12 mouse cellular contexts compared by ENCODE assay signal in the genomic region with DNA sequence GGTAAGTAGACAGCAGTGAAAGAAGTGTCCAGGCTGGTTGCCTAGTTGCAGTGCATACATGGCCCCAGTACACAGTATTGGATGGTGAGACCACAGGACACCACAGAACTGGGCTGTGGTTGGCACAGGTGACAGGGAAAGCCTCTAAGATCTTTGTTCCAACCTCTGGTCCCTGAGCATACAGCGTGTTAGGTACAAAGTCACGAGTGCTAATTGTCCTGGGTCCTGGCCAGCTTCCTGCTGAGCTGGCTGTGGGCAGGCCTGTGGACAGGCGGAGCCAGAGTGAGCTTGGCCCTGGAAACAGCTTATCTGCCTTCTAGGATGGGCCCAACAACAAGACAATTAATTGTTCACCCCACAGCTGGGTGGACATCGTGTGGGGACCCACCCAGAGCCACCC. TPM values are rescaled to one million over a fixed set of nuclear protein-coding genes. Genes with fewer than 3 reads are reported as not detected.
A peak's percentile ranks its signal among the peaks of the same experiment; 100 is the strongest.
DNase-seq lines count a peak whose midpoint lies in the region; ATAC-seq and TF ChIP-seq lines count a peak whose summit lies in the region.
"Had no signal": no experiment of that assay in that cellular context is flagged by ENCODE, and none has a peak within 500 bp of the region (broad histone marks: within the 10 kb centered on the region; RNA-seq: fewer than 3 reads in every experiment).

No protein-coding gene starts in this region.

- TF ChIP-seq POLR2A in thymus, adult 2 months (IDR thresholded peaks at IDR 0.05; ENCODE audit: control insufficient read depth, extremely low read depth, insufficient read depth, low read length, poor library complexity), result no peak

- no peaks in the 10 kb centered on the region for H3K36me3 ChIP-seq in kidney, embryonic 14.5 days (ENCODE audit: control insufficient read depth, insufficient read depth, low read length)
- no peaks in the 10 kb centered on the region for H3K36me3 ChIP-seq in thymus, adult 2 months (ENCODE audit: control insufficient read depth, insufficient read depth, low read length)

- no peak for TF ChIP-seq CTCF in thymus, adult 2 months (IDR thresholded peaks at IDR 0.05; ENCODE audit: borderline replicate concordance, control insufficient read depth, extremely low read depth, insufficient read depth, low read length, poor library complexity)

- 77% methylated on average over 4 of the region's 4 CpGs for WGBS in kidney, embryonic 14.5 days
- 60% methylated on average over 4 of the region's 4 CpGs for WGBS in thymus, adult 2 months

- no peaks in the 10 kb centered on the region for H3K9me3 ChIP-seq in kidney, embryonic 14.5 days (ENCODE audit: control insufficient read depth, low read length)
- H3K9me3 ChIP-seq: limb, embryonic 12.5 days had no signal

- H3K4me2 ChIP-seq in kidney, embryonic 14.5 days (replicated peaks; ENCODE audit: low read depth, low read length), result no peak overlapping the region
- H3K4me2 ChIP-seq: limb, embryonic 12.5 days had no signal

- no peak for ATAC-seq in kidney, embryonic 14.5 days (ENCODE audit: low FRiP score, low TSS enrichment)

- no peak overlapping the region for H3K27ac ChIP-seq in kidney, embryonic 14.5 days (ENCODE audit: low read depth, low read length)
- no peak overlapping the region for H3K27ac ChIP-seq in thymus, adult 2 months (ENCODE audit: control insufficient read depth, insufficient read depth, low read length)
- H3K27ac ChIP-seq: limb, embryonic 12.5 days had no signal

- peak; percentile 89 for DNase-seq in kidney, adult 18-20 months
- peak; percentile 52 for DNase-seq in brain, adult 2 months (ENCODE audit: low read depth, low spot score)
- peak; percentile 23 to 27 for DNase-seq in heart, adult 9 months (ENCODE audit: low spot score in 2 of 2)
- peak; percentile 91 for DNase-seq in kidney, postnatal 36 days
- DNase-seq in gastrocnemius, postnatal 25 days, result no peak
- no peak for DNase-seq in thymus, adult 2 months
- DNase-seq in embryo, embryonic 10 days (ENCODE audit: low spot score), result no peak
- DNase-seq: gastrocnemius, postnatal 14 days had no signal

- no peak overlapping the region for H3K4me3 ChIP-seq in kidney, embryonic 14.5 days (ENCODE audit: low read length)
- H3K4me3 ChIP-seq in thymus, adult 2 months (ENCODE audit: control insufficient read depth, insufficient read depth, low read length), result no peak overlapping the region
- H3K4me3 ChIP-seq: limb, embryonic 12.5 days had no signal

- 0 out of 2 replicates have a peak, but pooled peaks cover 3% of the 10 kb centered on the region for H3K4me1 ChIP-seq in kidney, embryonic 14.5 days (ENCODE audit: control insufficient read depth, insufficient read depth, low read length)
- no peaks in the 10 kb centered on the region for H3K4me1 ChIP-seq in thymus, adult 2 months (replicated peaks; ENCODE audit: control insufficient read depth, insufficient read depth, low read length)

- H3K27me3 ChIP-seq in kidney, embryonic 14.5 days (ENCODE audit: control insufficient read depth, insufficient read depth, low read length), result no peaks in the 10 kb centered on the region
- no peaks in the 10 kb centered on the region for H3K27me3 ChIP-seq in thymus, adult 2 months (ENCODE audit: control insufficient read depth, insufficient read depth, low read length)
- H3K27me3 ChIP-seq: limb, embryonic 12.5 days had no signal

- no peak overlapping the region for H3K9ac ChIP-seq in kidney, embryonic 14.5 days (ENCODE audit: low read depth, low read length)
- H3K9ac ChIP-seq: limb, embryonic 12.5 days had no signal

RNA-seq across cellular contexts. Expression of a gene that starts 16.0 kb away (rescaled TPM):
- 1.8 and 1.9 TPM in 2 replicates for polyA plus RNA-seq in kidney, embryonic 14.5 days (2014; fragmentation: Nextera tagmentation; extraction: Ambion mirVana)
- under 1 TPM; 0.10 to 0.29 TPM for total RNA-seq in gastrocnemius, postnatal 25 days (2021)
- polyA plus RNA-seq in thymus, adult 2 months (2012; rRNA removed), result 8.9 and 9.5 TPM in 2 replicates
- total RNA-seq: monocyte, adult 5-6 weeks had no signal

RNA-seq across cellular contexts. Expression of a gene that starts 20.7 kb away (rescaled TPM):
- polyA plus RNA-seq in kidney, embryonic 14.5 days (2014; fragmentation: Nextera tagmentation; extraction: Ambion mirVana), result 0.11 and 0.16 TPM in 2 replicates
- not detected for total RNA-seq in gastrocnemius, postnatal 25 days (2021)
- 0.27 and 0.36 TPM in 2 replicates for polyA plus RNA-seq in thymus, adult 2 months (2012; rRNA removed)
- total RNA-seq: gastrocnemius, postnatal 14 days; MEL; monocyte, adult 5-6 weeks had no signal

RNA-seq across cellular contexts. Expression of a gene that starts 46.9 kb away (rescaled TPM):
- polyA plus RNA-seq in kidney, embryonic 14.5 days (2014; fragmentation: Nextera tagmentation; extraction: Ambion mirVana), result 7.5 and 8.6 TPM in 2 replicates
- total RNA-seq in gastrocnemius, postnatal 25 days (2021), result 1 to 10 TPM; 4.0 to 5.9 TPM
- polyA plus RNA-seq in thymus, adult 2 months (2012; rRNA removed), result 119 and 124 TPM in 2 replicates

Comparison
In these comparisons a context has a peak if more than half of its experiments do, and no peak if none do; other contexts are left out.
1. DNase-seq: peak in kidney, adult 18-20 months (single experiment), brain, adult 2 months (single experiment), heart, adult 9 months (2 of 2) and kidney, postnatal 36 days (2 of 2); none in gastrocnemius, postnatal 25 days (single experiment), thymus, adult 2 months (single experiment) and embryo, embryonic 10 days (single experiment).
2. RNA of a gene that starts 46.9 kb away (polyA plus RNA-seq): 119 to 124 TPM in thymus, adult 2 months; 7.5 to 8.6 TPM in kidney, embryonic 14.5 days; every median in the first group is over 10 times any median in the second.